Mouse (Mus musculus) forebrain, embryonic 12.5 days (tissue): Measurements from ENCODE around the gene Rab3il1. TPM values are rescaled to one million over a fixed set of nuclear protein-coding genes. Genes with fewer than 3 reads are reported as not detected.

ENCODE experiments used
- ATAC-seq: fragments of 200-750 bp; cut with Nextera tagmentation; 2 replicates; pipeline ENCODE4 v1.8.0; 2017; ENCODE audit warnings: moderate TSS enrichment; ENCODE audit not compliant: low FRiP score
- H3K27ac ChIP-seq: fragments of 300-500 bp; sonication (generic); 2 replicates; pipeline ENCODE4 v1.5.1; 2016; ENCODE audit warnings: mild to moderate bottlenecking
- H3K27me3 ChIP-seq: fragments of 300-500 bp; sonication (generic); 2 replicates; pipeline ENCODE4 v1.6.1; 2016; ENCODE audit warnings: mild to moderate bottlenecking
- H3K36me3 ChIP-seq: fragments of 300-500 bp; sonication (generic); replicated peaks from 2 replicates; pipeline ENCODE4 v1.6.1; 2016; ENCODE audit warnings: mild to moderate bottlenecking
- H3K4me1 ChIP-seq: fragments of 300-500 bp; sonication (generic); 2 replicates; pipeline ENCODE4 v1.6.1; 2016
- H3K4me2 ChIP-seq: fragments of 300-500 bp; sonication (generic); 2 replicates; pipeline ENCODE4 v1.6.1; 2016; ENCODE audit warnings: mild to moderate bottlenecking, moderate library complexity
- H3K4me3 ChIP-seq: fragments of 300-500 bp; sonication (generic); replicated peaks from 2 replicates; pipeline ENCODE4 v1.5.1; 2016; ENCODE audit warnings: mild to moderate bottlenecking
- H3K9ac ChIP-seq: fragments of 300-500 bp; sonication (generic); 2 replicates; pipeline ENCODE4 v1.6.1; 2016; ENCODE audit warnings: mild to moderate bottlenecking
- H3K9me3 ChIP-seq: fragments of 300-500 bp; sonication (generic); 2 replicates; pipeline ENCODE4 v1.6.1; 2016
- WGBS: fragments of 180-500 bp; shearing (Covaris S2); methylation state at CpG from one replicate; pipeline ENCODE4 v1.1.7; 2016; 5-methylcytosine and 5-hydroxymethylcytosine counted together
- polyA plus RNA-seq: library from polyadenylated mRNA; unstranded; fragments of >200 nt; fragmentation: Nextera tagmentation; extraction: Ambion mirVana; gene quantifications from 2 replicates; pipeline ENCODE4 v1.2.1, GENCODE M21; 2016

Rab3il1 gene
- polyA plus RNA-seq, 1 experiment from 2014 or later, result 22.7 TPM

DNA sequence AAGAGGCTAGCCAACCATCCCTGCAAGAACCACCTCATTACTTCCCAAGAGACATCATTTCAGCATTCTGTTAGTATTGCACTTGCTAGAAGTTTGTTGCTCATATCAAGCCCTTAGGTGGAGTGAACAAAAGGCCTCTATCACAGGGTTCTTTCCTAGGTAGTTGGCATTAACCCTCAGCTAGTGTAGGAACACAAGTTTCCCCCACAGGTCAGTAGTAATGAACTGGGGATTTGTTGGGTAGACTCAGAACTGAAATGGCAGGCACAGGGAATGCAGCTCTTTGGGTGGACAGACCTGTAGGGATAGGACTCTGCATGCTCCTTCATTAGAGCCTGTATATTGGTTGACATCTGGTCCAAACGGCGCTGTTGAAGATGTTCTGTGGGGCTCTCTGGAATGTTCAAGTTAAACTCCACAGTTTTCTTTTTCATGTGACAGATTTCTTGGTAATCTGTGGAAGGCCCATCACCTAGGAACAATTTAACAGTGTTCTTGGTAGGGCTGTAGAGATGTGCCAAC is 15.5 kb upstream of the Rab3il1 start:
- no peak for ATAC-seq
- WGBS, result 94% methylated on average over 2 of the region's 2 CpGs
- H3K9ac ChIP-seq, result no peak overlapping the region
- no peaks in the 10 kb centered on the region for H3K9me3 ChIP-seq
- H3K36me3 ChIP-seq, result peaks cover 25% of the 10 kb centered on the region
- peaks cover 19% of the 10 kb centered on the region for H3K4me1 ChIP-seq
- H3K27me3 ChIP-seq, result no peaks in the 10 kb centered on the region
- no peak overlapping the region for H3K27ac ChIP-seq
- no peak overlapping the region for H3K4me2 ChIP-seq
- no peak overlapping the region for H3K4me3 ChIP-seq

DNA sequence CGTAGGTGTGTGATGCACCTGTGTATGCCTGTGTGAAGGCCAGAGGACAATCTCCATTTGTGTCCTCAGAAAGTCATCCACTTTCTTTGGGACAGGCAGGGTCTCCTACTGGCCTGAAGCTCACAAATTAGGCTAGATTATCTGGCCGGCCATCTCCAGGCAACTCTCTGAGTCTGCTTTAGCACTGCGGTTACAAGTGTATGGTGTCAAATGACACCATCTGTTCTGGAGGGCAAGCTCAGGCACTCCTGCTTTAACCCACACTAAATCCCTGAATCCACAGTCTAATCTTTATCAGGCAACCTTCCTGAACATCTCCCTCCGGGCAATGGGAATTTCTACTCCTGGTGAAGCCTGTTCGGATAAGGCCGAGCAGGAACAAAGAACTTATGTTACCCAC is 14.3 kb upstream of the Rab3il1 start:
- no peak overlapping the region for H3K4me2 ChIP-seq
- no peak for ATAC-seq
- H3K9ac ChIP-seq, result no peak overlapping the region
- H3K36me3 ChIP-seq, result peaks cover 25% of the 10 kb centered on the region
- H3K27ac ChIP-seq, result no peak overlapping the region
- H3K27me3 ChIP-seq, result peaks cover 2% of the 10 kb centered on the region; the same call in 1 of the 2 replicates
- no peaks in the 10 kb centered on the region for H3K9me3 ChIP-seq
- H3K4me1 ChIP-seq, result peaks cover 12% of the 10 kb centered on the region
- 64% methylated on average over 6 of the region's 6 CpGs for WGBS
- H3K4me3 ChIP-seq, result no peak overlapping the region

DNA sequence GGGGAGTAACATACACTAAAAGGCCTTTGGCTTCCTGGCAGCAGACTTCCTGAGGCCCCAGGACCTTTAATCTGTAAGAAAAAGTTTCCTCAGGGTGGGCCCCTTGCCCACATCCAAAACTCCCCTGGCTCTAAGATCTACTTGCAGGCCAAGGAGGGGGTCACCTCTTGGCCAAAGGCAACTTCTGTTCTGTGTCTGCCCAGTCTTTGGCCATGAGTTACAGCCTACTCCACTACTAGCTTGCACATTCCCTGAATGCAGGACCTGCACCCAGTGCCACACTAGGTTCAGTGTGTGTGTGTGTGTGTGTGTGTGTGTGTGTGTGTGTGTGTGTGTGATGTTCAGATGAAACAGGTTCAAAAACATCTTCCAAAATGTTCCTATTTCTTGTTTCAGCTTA is 13.9 kb upstream of the Rab3il1 start:
- peaks cover 13% of the 10 kb centered on the region for H3K4me1 ChIP-seq
- H3K27ac ChIP-seq, result no peak overlapping the region
- ATAC-seq, result no peak
- H3K36me3 ChIP-seq, result peaks cover 25% of the 10 kb centered on the region
- no peak overlapping the region for H3K9ac ChIP-seq
- no peak overlapping the region for H3K4me2 ChIP-seq
- no peak overlapping the region for H3K4me3 ChIP-seq
- no peaks in the 10 kb centered on the region for H3K9me3 ChIP-seq
- peaks cover 6% of the 10 kb centered on the region; the same call in 1 of the 2 replicates for H3K27me3 ChIP-seq

DNA sequence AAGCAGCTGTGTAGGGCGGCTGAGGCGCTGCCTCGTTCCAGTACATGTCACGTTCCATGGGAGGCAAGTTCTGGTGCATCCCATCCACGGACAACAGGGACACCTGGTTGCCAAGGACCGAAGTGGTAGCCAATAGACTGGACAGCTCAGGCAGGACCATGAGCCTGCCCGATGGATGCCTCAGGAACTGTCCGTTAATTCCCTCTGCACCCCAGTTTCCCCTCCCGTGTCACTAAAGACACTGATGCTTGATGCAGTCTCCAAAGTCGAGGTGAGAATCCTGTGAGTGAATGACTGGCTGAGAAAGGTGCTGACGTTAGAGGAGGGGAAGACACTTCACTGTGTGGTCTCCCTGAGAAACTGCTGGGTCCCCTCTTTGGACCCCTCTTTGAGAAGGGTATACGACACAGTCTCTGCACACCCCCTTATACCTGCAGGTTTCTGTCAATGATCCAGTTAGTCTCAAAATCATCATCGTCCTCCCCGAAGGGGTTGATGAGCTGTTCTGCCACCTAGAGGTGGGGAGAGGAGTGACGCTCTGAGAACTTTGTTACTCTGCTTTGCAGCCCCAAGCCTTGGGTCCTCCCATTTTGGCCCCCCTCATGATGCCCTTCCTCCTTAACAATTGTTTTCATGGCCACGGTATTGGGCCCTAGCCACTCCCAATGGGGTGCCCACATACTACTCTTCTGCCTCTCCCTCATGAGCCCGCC is 12.1 kb upstream of the Rab3il1 start:
- Histone ChIP-seq H3K36me3 (peaks cover 20% of the 10 kb centered on the region), H3K27ac (no peak overlapping the region), H3K9ac (no peak overlapping the region), H3K4me3 (no peak overlapping the region), H3K4me2 (no peak overlapping the region), H3K27me3 (peaks cover 9% of the 10 kb centered on the region; the same call in 1 of the 2 replicates), H3K4me1 (peaks cover 9% of the 10 kb centered on the region; the same call in 1 of the 2 replicates), H3K9me3 (no peaks in the 10 kb centered on the region)
- 69% methylated on average over 17 of the region's 17 CpGs for WGBS
- no peak for ATAC-seq

DNA sequence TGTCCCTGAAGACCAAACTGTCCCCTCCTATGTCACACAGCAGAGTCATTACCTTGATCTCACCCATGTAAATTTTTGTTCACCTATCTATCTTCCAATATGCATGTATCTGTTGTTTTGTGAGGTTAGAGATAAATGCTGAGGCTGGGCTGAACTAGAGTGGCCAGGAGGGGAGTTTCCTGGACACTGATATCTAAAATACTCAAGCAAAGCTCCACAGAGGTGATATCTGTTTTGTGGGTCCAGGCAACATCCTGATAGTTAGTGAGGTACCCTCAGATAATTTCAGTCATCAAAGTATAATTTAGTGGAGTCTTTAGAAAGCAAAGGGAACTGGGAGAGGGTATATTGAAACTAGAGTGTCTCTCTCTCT is 11.6 kb upstream of the Rab3il1 start:
- H3K4me3 ChIP-seq, result no peak overlapping the region
- H3K27ac ChIP-seq, result no peak overlapping the region
- H3K36me3 ChIP-seq, result peaks cover 15% of the 10 kb centered on the region
- H3K9ac ChIP-seq, result no peak overlapping the region
- H3K9me3 ChIP-seq, result no peaks in the 10 kb centered on the region
- ATAC-seq, result no peak
- H3K4me2 ChIP-seq, result no peak overlapping the region
- H3K27me3 ChIP-seq, result peaks cover 9% of the 10 kb centered on the region; the same call in 1 of the 2 replicates
- peaks cover 8% of the 10 kb centered on the region; the same call in 1 of the 2 replicates for H3K4me1 ChIP-seq

DNA sequence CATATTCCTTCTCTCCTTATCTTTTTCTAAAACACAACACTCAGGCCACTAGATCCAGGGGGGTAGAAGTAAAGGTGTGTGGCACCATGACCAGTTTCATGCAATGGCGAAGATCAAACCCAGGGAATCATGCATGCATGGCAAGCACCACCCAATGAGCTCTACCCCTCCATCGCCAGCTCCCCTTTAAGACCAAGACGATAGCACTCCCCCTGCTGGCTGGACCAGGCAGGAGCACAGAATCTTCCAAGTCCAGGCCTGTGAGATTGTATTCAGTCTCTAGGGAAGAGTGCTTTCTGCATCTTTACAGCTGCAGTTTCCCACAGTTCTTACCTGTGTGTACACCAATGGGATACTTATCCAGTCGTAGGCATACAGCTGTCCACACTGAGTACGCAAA is 10.2 kb upstream of the Rab3il1 start:
- no peak overlapping the region for H3K4me3 ChIP-seq
- peaks cover 9% of the 10 kb centered on the region; the same call in 1 of the 2 replicates for H3K27me3 ChIP-seq
- peaks cover 8% of the 10 kb centered on the region; the same call in 1 of the 2 replicates for H3K4me1 ChIP-seq
- no peak overlapping the region for H3K27ac ChIP-seq
- peaks cover under 1% of the 10 kb centered on the region; the same call in 1 of the 2 replicates for H3K36me3 ChIP-seq
- H3K4me2 ChIP-seq, result no peak overlapping the region
- ATAC-seq, result no peak
- WGBS, result 22% methylated on average over 5 of the region's 5 CpGs
- no peaks in the 10 kb centered on the region for H3K9me3 ChIP-seq
- H3K9ac ChIP-seq, result no peak overlapping the region

DNA sequence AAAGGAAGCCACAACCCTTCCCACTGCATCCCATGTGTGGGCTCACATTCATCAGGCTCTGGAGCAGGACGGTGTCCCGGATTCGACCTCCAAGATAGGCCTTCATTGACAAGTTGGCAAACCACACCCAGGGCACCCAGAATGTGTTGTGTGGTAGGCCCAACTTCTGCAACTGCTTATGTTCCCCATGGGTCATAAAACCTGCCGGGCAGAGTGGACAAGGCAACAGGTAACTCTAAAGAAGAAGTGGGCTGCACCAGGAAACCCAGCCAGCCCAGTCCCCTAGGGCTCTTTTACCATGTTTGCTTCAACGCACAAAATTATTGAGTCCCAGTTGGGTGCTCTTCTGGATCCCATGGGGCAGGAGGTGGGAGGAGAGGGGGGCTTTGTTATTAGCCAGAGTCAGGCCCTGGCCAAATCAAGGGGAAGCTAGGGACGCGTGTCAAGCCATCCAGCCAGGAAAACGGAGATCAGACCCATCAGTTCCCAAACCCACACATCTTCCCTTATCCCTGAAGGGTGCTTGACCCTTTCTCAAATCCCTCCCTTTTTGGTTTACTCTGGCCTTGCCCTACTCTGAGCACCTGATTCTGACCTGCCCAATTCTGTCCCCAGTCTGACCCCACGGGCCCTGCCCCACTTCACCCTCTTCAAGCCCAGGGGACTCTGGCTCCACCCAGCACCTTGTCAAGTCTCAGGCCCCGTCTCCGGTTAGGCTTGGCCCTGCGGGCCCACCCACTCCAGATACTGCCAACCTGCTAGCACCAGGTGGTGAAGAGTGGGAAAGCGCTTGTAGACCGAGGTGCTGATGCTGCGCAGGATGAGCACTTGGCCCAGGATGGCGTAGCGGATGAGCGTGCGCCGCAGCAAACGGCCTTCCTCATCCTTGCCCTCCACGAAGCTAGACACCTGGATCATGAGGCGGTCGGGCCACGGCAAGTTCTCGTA is 9.2 kb upstream of the Rab3il1 start:
- H3K36me3 ChIP-seq, result no peaks in the 10 kb centered on the region
- peak; percentile 58 for ATAC-seq
- peaks cover 8% of the 10 kb centered on the region; the same call in 1 of the 2 replicates for H3K4me1 ChIP-seq
- peaks cover 9% of the 10 kb centered on the region; the same call in 1 of the 2 replicates for H3K27me3 ChIP-seq
- peak overlapping the region; percentile 50 for H3K9ac ChIP-seq
- WGBS, result 44% methylated on average over 26 of the region's 26 CpGs
- peak overlapping the region; percentile 58 for H3K4me2 ChIP-seq
- no peaks in the 10 kb centered on the region for H3K9me3 ChIP-seq
- H3K27ac ChIP-seq, result no peak overlapping the region
- peak overlapping the region; percentile 37 for H3K4me3 ChIP-seq

DNA sequence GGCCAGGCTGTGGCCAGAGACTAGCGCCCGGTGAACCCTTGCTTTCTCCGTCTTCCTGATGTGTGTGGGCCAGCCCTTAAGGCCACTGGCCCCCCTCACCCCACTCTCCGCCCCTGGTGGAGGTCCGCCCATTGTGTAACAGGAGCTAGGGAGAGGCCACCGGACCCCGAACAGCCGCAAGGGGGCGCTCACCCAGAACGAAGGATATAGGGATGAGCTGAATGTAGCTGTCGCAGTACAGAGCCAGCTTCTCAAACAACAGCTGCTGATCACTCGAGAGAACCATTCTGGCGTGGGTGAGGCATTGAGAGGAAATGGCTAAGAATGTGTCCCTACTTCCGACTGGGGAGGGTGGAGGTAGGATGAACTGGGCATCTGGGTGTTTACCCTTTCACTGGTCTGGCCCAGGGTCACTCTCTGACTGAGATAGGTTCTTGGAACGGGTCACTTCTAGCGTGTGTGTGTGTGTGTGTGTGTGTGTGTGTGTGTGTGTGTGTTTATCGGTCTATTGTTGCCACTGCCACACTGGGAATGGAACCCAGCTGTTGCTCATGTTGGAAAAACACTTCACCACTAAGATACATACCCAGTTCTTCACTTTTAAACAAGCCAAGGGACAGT is 8.3 kb upstream of the Rab3il1 start:
- H3K36me3 ChIP-seq, result no peaks in the 10 kb centered on the region
- H3K27me3 ChIP-seq, result peaks cover 9% of the 10 kb centered on the region; the same call in 1 of the 2 replicates
- WGBS, result 6% methylated on average over 17 of the region's 17 CpGs
- peak; percentile 89 for ATAC-seq
- no peaks in the 10 kb centered on the region for H3K9me3 ChIP-seq
- H3K4me2 ChIP-seq, result peak overlapping the region; percentile 58
- H3K9ac ChIP-seq, result peak overlapping the region; percentile 50
- H3K4me3 ChIP-seq, result peak overlapping the region; percentile 37
- no peak overlapping the region for H3K27ac ChIP-seq
- peaks cover 8% of the 10 kb centered on the region; the same call in 1 of the 2 replicates for H3K4me1 ChIP-seq

DNA sequence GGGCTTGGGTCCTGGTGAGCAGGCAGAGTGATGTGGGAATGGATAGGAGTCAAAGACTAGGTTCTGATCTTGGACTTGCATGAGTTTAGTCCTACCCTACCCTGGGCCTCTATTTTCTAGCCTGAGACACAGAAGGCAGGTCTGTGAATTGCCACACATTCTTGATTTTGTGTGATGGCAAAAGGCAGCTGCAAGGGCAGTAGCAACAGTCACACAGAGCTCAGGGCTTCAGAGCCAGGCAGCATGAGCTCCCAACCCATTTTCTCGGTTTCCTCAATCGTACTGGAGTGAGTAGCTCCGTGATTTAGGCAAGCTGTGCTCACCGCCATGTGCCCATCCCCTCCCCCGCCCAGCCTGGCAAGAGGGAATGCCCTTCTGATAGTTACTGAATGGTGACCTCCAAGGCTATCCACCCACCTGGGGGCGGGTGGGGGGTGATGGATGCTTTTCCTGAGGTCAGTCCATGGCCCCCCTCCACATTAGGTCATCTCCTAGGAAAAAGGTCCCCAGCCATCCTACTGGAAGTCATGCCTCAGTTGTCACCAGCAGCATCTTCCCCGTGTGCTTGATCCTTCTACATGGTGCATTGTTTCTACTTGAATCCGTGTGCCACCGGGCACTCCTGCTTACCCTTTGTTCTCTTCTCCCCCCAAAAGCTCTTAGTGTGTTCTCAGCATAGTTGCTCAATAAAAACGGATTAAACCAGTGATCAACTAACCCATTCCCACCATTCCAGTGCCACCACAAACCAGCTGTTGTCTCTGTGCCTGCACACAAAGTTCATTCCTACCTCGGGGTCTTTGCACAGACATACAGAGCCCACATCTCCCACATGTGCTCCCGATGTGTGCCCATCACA is 4.0 kb upstream of the Rab3il1 start:
- no peak for ATAC-seq
- Histone ChIP-seq H3K4me2 (no peak overlapping the region), H3K36me3 (no peaks in the 10 kb centered on the region), H3K4me3 (no peak overlapping the region), H3K9me3 (no peaks in the 10 kb centered on the region), H3K27me3 (peaks cover 4% of the 10 kb centered on the region; the same call in 1 of the 2 replicates), H3K4me1 (peaks cover 8% of the 10 kb centered on the region; the same call in 1 of the 2 replicates), H3K9ac (no peak overlapping the region), H3K27ac (no peak overlapping the region)
- 79% methylated on average over 12 of the region's 12 CpGs for WGBS

DNA sequence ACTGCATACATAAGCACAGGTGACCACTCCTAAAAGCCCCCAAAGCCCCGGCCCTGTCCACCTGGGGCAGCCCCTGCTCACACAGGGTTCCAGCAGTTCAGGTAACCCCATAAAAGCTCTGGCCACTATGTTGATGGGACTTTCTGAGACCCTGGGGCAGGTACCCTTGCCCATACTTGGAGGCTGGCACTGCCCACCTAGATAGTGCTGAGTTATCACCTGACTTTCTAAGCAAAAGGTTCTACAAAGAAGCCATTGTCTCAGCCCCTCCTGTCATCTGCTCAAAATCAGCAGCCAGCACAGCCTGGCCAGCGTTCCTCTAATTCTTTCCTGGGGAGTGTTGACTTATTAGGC is 3.4 kb upstream of the Rab3il1 start:
- H3K36me3 ChIP-seq, result no peaks in the 10 kb centered on the region
- no peak overlapping the region for H3K4me2 ChIP-seq
- no peak overlapping the region for H3K4me3 ChIP-seq
- no peaks in the 10 kb centered on the region for H3K27me3 ChIP-seq
- H3K9me3 ChIP-seq, result no peaks in the 10 kb centered on the region
- peaks cover 4% of the 10 kb centered on the region; the same call in 1 of the 2 replicates for H3K4me1 ChIP-seq
- no peak overlapping the region for H3K27ac ChIP-seq
- ATAC-seq, result no peak
- no peak overlapping the region for H3K9ac ChIP-seq
- WGBS, result 71% methylated on average over 2 of the region's 2 CpGs

DNA sequence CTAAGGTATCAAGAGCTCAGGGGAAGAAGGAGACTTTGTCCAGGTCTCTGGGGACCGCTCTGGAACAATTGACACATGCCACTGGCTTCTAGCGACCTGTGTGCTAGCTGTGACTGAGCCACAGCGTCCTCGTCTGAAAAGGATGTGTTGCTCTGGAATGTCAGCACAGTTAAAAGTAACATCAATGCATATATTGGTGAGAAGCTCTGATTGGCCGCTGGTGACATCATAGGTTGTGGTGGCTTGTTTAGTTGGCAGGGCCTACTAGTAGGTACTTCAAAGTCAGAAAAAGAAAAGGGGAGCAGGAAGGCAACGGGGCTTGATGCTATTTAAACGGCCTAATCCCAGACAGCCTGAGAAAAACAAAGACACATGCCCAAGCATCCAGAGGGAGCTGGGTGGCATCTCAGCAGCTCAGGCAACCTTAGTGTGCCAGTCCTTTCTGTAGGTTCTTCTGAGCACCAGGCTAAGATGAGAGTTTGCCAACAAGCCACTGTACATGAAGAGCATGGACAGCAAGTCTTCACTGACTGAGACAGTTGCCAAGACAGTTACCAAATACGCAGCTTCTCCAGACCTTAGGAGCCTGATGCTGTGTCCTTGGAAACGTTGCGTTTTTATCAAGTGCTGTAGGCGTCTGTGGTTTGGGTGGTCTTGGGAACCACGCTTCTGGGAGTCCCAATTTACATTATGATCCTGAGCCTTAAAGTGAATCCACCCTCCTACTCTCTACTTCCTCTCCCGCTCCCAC is 2.6 kb upstream of the Rab3il1 start:
- Histone ChIP-seq H3K4me1 (no peaks in the 10 kb centered on the region), H3K4me3 (no peak overlapping the region), H3K36me3 (no peaks in the 10 kb centered on the region), H3K9me3 (no peaks in the 10 kb centered on the region), H3K27ac (no peak overlapping the region), H3K27me3 (no peaks in the 10 kb centered on the region), H3K9ac (no peak overlapping the region), H3K4me2 (no peak overlapping the region)
- ATAC-seq, result no peak
- 64% methylated on average over 13 of the region's 13 CpGs for WGBS
